8 mouse cellular contexts compared by ENCODE assay signal in genomic region chr8:121591178-121592066, GRCm38 (mm10). TPM values are rescaled to one million over a fixed set of nuclear protein-coding genes. Genes with fewer than 3 reads are reported as not detected.
A peak's percentile ranks its signal among the peaks of the same experiment; 100 is the strongest.
DNase-seq lines count a peak whose midpoint lies in the region; ATAC-seq lines count a peak whose summit lies in the region.

No protein-coding gene starts in this region.

- peak overlapping the region; percentile 70 to 79 for H3K4me3 ChIP-seq in heart, embryonic 14.5 days (ENCODE audit: control insufficient read depth in 1 of 2, insufficient read depth in 1 of 2, low read depth in 1 of 2, low read length in 2 of 2)
- H3K4me3 ChIP-seq in macrophage (ENCODE audit: inconsistent target), result peak overlapping the region; percentile 94

- no peaks in the 10 kb centered on the region for H3K9me3 ChIP-seq in heart, embryonic 14.5 days (ENCODE audit: control insufficient read depth, low read length)

- H3K36me3 ChIP-seq in heart, embryonic 14.5 days (ENCODE audit: control insufficient read depth, insufficient read depth, low read length), result peaks cover 32% of the 10 kb centered on the region
- H3K36me3 ChIP-seq in macrophage (ENCODE audit: inconsistent target), result peaks cover 30% of the 10 kb centered on the region

- peak overlapping the region; percentile 92 for H3K9ac ChIP-seq in heart, embryonic 14.5 days (ENCODE audit: low read length)

- peak overlapping the region in 1 of 2 experiments; percentile 76; a peak in 3 of 4 replicates for H3K27ac ChIP-seq in heart, embryonic 14.5 days (replicated peaks in 1 of 2; ENCODE audit: control insufficient read depth in 1 of 2, insufficient read depth in 1 of 2, low read depth in 2 of 2, low read length in 2 of 2)
- peak overlapping the region; percentile 43 for H3K27ac ChIP-seq in macrophage

- 14% methylated on average over 20 of the region's 20 CpGs for WGBS in heart, embryonic 14.5 days
- 20% methylated on average over 20 of the region's 20 CpGs for WGBS in macrophage (ENCODE audit: missing documents)

- peak overlapping the region; percentile 91 for H3K4me2 ChIP-seq in heart, embryonic 14.5 days (ENCODE audit: low read length)

- 0 out of 2 replicates have a peak, but pooled peaks have one; percentile 17 for ATAC-seq in heart, embryonic 14.5 days (ENCODE audit: insufficient number of reproducible peaks, insufficient read depth, low FRiP score, low read depth)

- H3K79me2 ChIP-seq in macrophage (ENCODE audit: inconsistent target), result peaks cover 49% of the 10 kb centered on the region

- DNase-seq in cerebellum, postnatal 36 days, result peak; percentile 20 to 26
- no peak for DNase-seq in cerebellum, adult 18-20 months
- DNase-seq in embryo, embryonic 10 days (ENCODE audit: low spot score), result peak; percentile 60
- peak; percentile 67 for DNase-seq in kidney, postnatal 14 days
- DNase-seq in spleen, postnatal 36 days (ENCODE audit: low spot score in 2 of 2), result peak; percentile 41 to 58
- DNase-seq in left cerebral cortex, adult 9 months (ENCODE audit: low spot score in 2 of 2), result no peak

- H3K4me1 ChIP-seq in heart, embryonic 14.5 days (ENCODE audit: control insufficient read depth in 2 of 2, insufficient read depth in 2 of 2, low read length in 2 of 2), result peaks cover 10 to 15% of the 10 kb centered on the region in 2 experiments

- H3K27me3 ChIP-seq in heart, embryonic 14.5 days (ENCODE audit: control insufficient read depth, insufficient read depth, low read length), result no peaks in the 10 kb centered on the region

RNA-seq across cellular contexts. Expression of gene Map1lc3b, which starts 1.3 kb away (rescaled TPM):
- 252 and 267 TPM in 2 replicates for polyA plus RNA-seq in heart, embryonic 14.5 days (2014; fragmentation: Nextera tagmentation; extraction: Ambion mirVana)
- total RNA-seq in macrophage (2018; cell fraction: chromatin; rRNA removed), result 10 to 100 TPM; 36.1 to 89.7 (median 52.6) TPM
- total RNA-seq in macrophage (2018; cell fraction: cytosol; rRNA removed), result 100 to 1,000 TPM in 13 of 26 experiments, 10 to 100 TPM in 13; 74.3 to 164 (median 102) TPM
- total RNA-seq in macrophage (2018; cell fraction: nucleus; rRNA removed), result 10 to 100 TPM; 40.1 to 92.9 (median 52.1) TPM
- polyA plus RNA-seq in macrophage (2018), result 97.3 to 168 TPM (median 103 TPM) in 3 replicates

RNA-seq across cellular contexts. Expression of gene Fbxo31, which starts 12.8 kb away (rescaled TPM):
- 9.8 and 11.8 TPM in 2 replicates for polyA plus RNA-seq in heart, embryonic 14.5 days (2014; fragmentation: Nextera tagmentation; extraction: Ambion mirVana)
- 10 to 100 TPM in 7 of 26 experiments, 1 to 10 TPM in 16, under 1 TPM in 3; 0.17 to 16.4 (median 4.8) TPM for total RNA-seq in macrophage (2018; cell fraction: chromatin; rRNA removed)
- total RNA-seq in macrophage (2018; cell fraction: cytosol; rRNA removed), result 1 to 10 TPM; 2.6 to 8.9 (median 5.7) TPM
- 10 to 100 TPM in 3 of 26 experiments, 1 to 10 TPM in 22, under 1 TPM in 1; 0.98 to 15.3 (median 5.2) TPM for total RNA-seq in macrophage (2018; cell fraction: nucleus; rRNA removed)
- 3.7 to 7.2 TPM (median 6.6 TPM) in 3 replicates for polyA plus RNA-seq in macrophage (2018)

RNA-seq across cellular contexts. Expression of gene 1700018B08Rik, which starts 47.3 kb away (rescaled TPM):
- polyA plus RNA-seq in heart, embryonic 14.5 days (2014; fragmentation: Nextera tagmentation; extraction: Ambion mirVana), result not detected in 2 replicates
- not detected for total RNA-seq in macrophage (2018; cell fraction: chromatin; rRNA removed)
- total RNA-seq in macrophage (2018; cell fraction: cytosol; rRNA removed), result not detected
- total RNA-seq in macrophage (2018; cell fraction: nucleus; rRNA removed), result not detected
- polyA plus RNA-seq in macrophage (2018), result not detected in 3 replicates

Comparison
In these comparisons a context has a peak if more than half of its experiments do, and no peak if none do; other contexts are left out.
1. DNase-seq: peak in cerebellum, postnatal 36 days (2 of 2), embryo, embryonic 10 days (single experiment), kidney, postnatal 14 days (single experiment) and spleen, postnatal 36 days (2 of 2); none in cerebellum, adult 18-20 months (0 of 2) and left cerebral cortex, adult 9 months (0 of 2).